In the genomic region with DNA sequence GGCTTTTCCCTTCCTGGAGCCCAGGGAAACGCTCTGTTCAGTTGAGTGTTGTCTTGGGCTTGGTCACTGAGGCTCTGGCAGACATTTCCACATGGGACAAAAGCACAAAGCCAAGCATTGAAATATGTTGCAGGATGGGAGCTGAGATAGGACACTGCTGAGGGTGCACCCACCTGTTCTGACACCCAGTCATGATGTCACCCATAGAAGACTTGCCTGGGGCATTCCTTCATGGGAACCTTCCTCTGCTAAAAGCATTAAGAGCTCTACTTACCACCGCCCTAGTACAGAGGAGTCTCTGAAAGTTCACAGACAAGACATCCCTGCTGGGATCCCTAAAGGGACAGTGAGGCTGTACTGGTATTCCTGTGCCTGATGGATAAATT, we compare ENCODE assay signal across 9 mouse cellular contexts. TPM values are rescaled to one million over a fixed set of nuclear protein-coding genes. Genes with fewer than 3 reads are reported as not detected.
DNase-seq lines count a peak whose midpoint lies in the region; ATAC-seq and TF ChIP-seq lines count a peak whose summit lies in the region.
"Had no signal": no experiment of that assay in that cellular context is flagged by ENCODE, and none has a peak within 500 bp of the region (broad histone marks: within the 10 kb centered on the region; RNA-seq: fewer than 3 reads in every experiment).

No protein-coding gene starts in this region.

- no peaks in the 10 kb centered on the region for H3K36me3 ChIP-seq in kidney, postnatal 0 days (ENCODE audit: insufficient read depth, low read length)
- no peaks in the 10 kb centered on the region for H3K36me3 ChIP-seq in hindbrain, embryonic 15.5 days
- H3K36me3 ChIP-seq in midbrain, embryonic 16.5 days (ENCODE audit: control insufficient read depth, insufficient read depth, low read length), result no peaks in the 10 kb centered on the region

- WGBS in kidney, postnatal 0 days, result 37% methylated on average over 2 of the region's 2 CpGs
- 39% methylated on average over 2 of the region's 2 CpGs for whole genome bisulfite sequencing in hindbrain, embryonic 15.5 days
- WGBS in midbrain, embryonic 16.5 days, result 39% methylated on average over 2 of the region's 2 CpGs

- peak overlapping the region; percentile 93 for H3K9ac ChIP-seq in kidney, postnatal 0 days (ENCODE audit: low read depth, low read length)
- H3K9ac ChIP-seq in hindbrain, embryonic 15.5 days, result peak overlapping the region; percentile 94
- H3K9ac ChIP-seq in midbrain, embryonic 16.5 days (ENCODE audit: low read depth, low read length), result peak overlapping the region; percentile 100

- H3K9me3 ChIP-seq in kidney, postnatal 0 days (replicated peaks; ENCODE audit: low read length), result no peaks in the 10 kb centered on the region
- no peaks in the 10 kb centered on the region for H3K9me3 ChIP-seq in hindbrain, embryonic 15.5 days
- H3K9me3 ChIP-seq in midbrain, embryonic 16.5 days (replicated peaks; ENCODE audit: control insufficient read depth, low read length, poor library complexity, severe bottlenecking), result no peaks in the 10 kb centered on the region

- 0 out of 2 replicates have a peak overlapping the region, but pooled peaks have one; percentile 97 for H3K27ac ChIP-seq in kidney, postnatal 0 days
- no peak overlapping the region for H3K27ac ChIP-seq in brown adipose tissue, adult 24 weeks (replicated peaks; ENCODE audit: low read depth, low read length)
- no peak overlapping the region for H3K27ac ChIP-seq in hindbrain, embryonic 15.5 days (replicated peaks)
- no peak overlapping the region for H3K27ac ChIP-seq in midbrain, embryonic 16.5 days (ENCODE audit: low read length)

- no peaks in the 10 kb centered on the region for H3K27me3 ChIP-seq in kidney, postnatal 0 days (ENCODE audit: insufficient read depth, low read length)
- no peaks in the 10 kb centered on the region for H3K27me3 ChIP-seq in hindbrain, embryonic 15.5 days
- no peaks in the 10 kb centered on the region for H3K27me3 ChIP-seq in midbrain, embryonic 16.5 days (ENCODE audit: control insufficient read depth, insufficient read depth, low read depth, low read length)

- peak overlapping the region; percentile 93 for H3K4me3 ChIP-seq in kidney, postnatal 0 days (replicated peaks; ENCODE audit: low read depth, low read length)
- H3K4me3 ChIP-seq in brown adipose tissue, adult 24 weeks (ENCODE audit: insufficient read depth, low read depth, low read length), result peak overlapping the region; percentile 95
- H3K4me3 ChIP-seq in hindbrain, embryonic 15.5 days, result peak overlapping the region; percentile 75
- H3K4me3 ChIP-seq in midbrain, embryonic 16.5 days (ENCODE audit: low read depth, low read length), result peak overlapping the region; percentile 95

- DNase-seq in kidney, postnatal 0 days (ENCODE audit: low spot score), result no peak
- DNase-seq in kidney, postnatal 36 days, result no peak
- no peak for DNase-seq in embryo, embryonic 10 days (ENCODE audit: low spot score)

- H3K4me1 ChIP-seq in kidney, postnatal 0 days (replicated peaks; ENCODE audit: insufficient read depth, low read length), result 0 out of 2 replicates have a peak, but pooled peaks cover 10% of the 10 kb centered on the region
- peaks cover 10% of the 10 kb centered on the region; the same call in 1 of the 2 replicates for H3K4me1 ChIP-seq in brown adipose tissue, adult 24 weeks (ENCODE audit: control insufficient read depth, insufficient read depth, insufficient read length, low read length)
- H3K4me1 ChIP-seq in hindbrain, embryonic 15.5 days (replicated peaks), result peaks cover 41% of the 10 kb centered on the region
- peaks cover 18% of the 10 kb centered on the region for H3K4me1 ChIP-seq in midbrain, embryonic 16.5 days (ENCODE audit: control insufficient read depth, insufficient read depth, low read length)

- ATAC-seq in kidney, postnatal 0 days (replicated peaks; ENCODE audit: low FRiP score, low read depth), result no peak
- ATAC-seq in hindbrain, embryonic 15.5 days (ENCODE audit: low FRiP score, low read depth), result no peak
- ATAC-seq in midbrain, embryonic 16.5 days, result no peak
- no peak for ATAC-seq in erythroid progenitor cell, adult 5-6 weeks (replicated peaks; ENCODE audit: low FRiP score, poor library complexity, severe bottlenecking)
- no peak for ATAC-seq in monocyte, adult 5-6 weeks (replicated peaks; ENCODE audit: insufficient number of reproducible peaks, low FRiP score, low TSS enrichment, poor library complexity, severe bottlenecking)

- no peak for TF ChIP-seq CTCF in kidney, postnatal 0 days (IDR thresholded peaks at IDR 0.05; ENCODE audit: low read depth)

- H3K4me2 ChIP-seq in kidney, postnatal 0 days (ENCODE audit: low read length), result peak overlapping the region; percentile 83
- peak overlapping the region; percentile 72 for H3K4me2 ChIP-seq in hindbrain, embryonic 15.5 days
- peak overlapping the region; percentile 97 for H3K4me2 ChIP-seq in midbrain, embryonic 16.5 days (ENCODE audit: low read length)

RNA-seq across cellular contexts. Expression of a gene that starts 1.1 kb away (rescaled TPM):
- polyA plus RNA-seq in kidney, postnatal 0 days (2015; fragmentation: Nextera tagmentation; extraction: Ambion mirVana), result 2.8 and 3.4 TPM in 2 replicates
- polyA plus RNA-seq in brown adipose tissue, adult 24 weeks (2012; ENCODE audit: insufficient read depth, insufficient read length, missing spikeins), result not detected in 2 replicates
- polyA plus RNA-seq in hindbrain, embryonic 15.5 days (2015; fragmentation: Nextera tagmentation; extraction: Ambion mirVana), result 0.31 and 0.33 TPM in 2 replicates
- 0.48 and 0.49 TPM in 2 replicates for polyA plus RNA-seq in midbrain, embryonic 16.5 days (2015; fragmentation: Nextera tagmentation; extraction: Ambion mirVana)
- 1.8 and 2.1 TPM in 2 replicates for total RNA-seq in erythroid progenitor cell, adult 5-6 weeks (2015; ENCODE audit: low replicate concordance)
- 1.0 TPM in 1 of 2 replicates, not detected in the other for total RNA-seq in erythroid progenitor cell, adult 5-6 weeks (2017; ENCODE audit: low replicate concordance)
- total RNA-seq in monocyte, adult 5-6 weeks (2017), result 2.1 to 2.9 TPM (median 2.5 TPM) in 3 replicates

RNA-seq across cellular contexts. Expression of a gene that starts 3.7 kb away (rescaled TPM):
- 0.05 TPM in 1 of 2 replicates, not detected in the other for polyA plus RNA-seq in kidney, postnatal 0 days (2015; fragmentation: Nextera tagmentation; extraction: Ambion mirVana)
- 0.28 TPM in 1 of 2 replicates, not detected in the other for polyA plus RNA-seq in brown adipose tissue, adult 24 weeks (2012; ENCODE audit: insufficient read depth, insufficient read length, missing spikeins)
- 0.04 TPM in 2 replicates for polyA plus RNA-seq in hindbrain, embryonic 15.5 days (2015; fragmentation: Nextera tagmentation; extraction: Ambion mirVana)
- 0.09 TPM in 1 of 2 replicates, not detected in the other for polyA plus RNA-seq in midbrain, embryonic 16.5 days (2015; fragmentation: Nextera tagmentation; extraction: Ambion mirVana)
- total RNA-seq in erythroid progenitor cell, adult 5-6 weeks (2015; ENCODE audit: low replicate concordance), result not detected in 2 replicates
- not detected in 2 replicates for total RNA-seq in erythroid progenitor cell, adult 5-6 weeks (2017; ENCODE audit: low replicate concordance)
- total RNA-seq in monocyte, adult 5-6 weeks (2017), result 0.67 TPM in 1 of 3 replicates, not detected in the others
- polyA plus RNA-seq: activated CD4-positive, CD25-positive, alpha-beta regulatory T cell, adult 4 months had no signal

RNA-seq across cellular contexts. Expression of a gene that starts 8.0 kb away (rescaled TPM):
- 57.8 and 65.4 TPM in 2 replicates for polyA plus RNA-seq in kidney, postnatal 0 days (2015; fragmentation: Nextera tagmentation; extraction: Ambion mirVana)
- polyA plus RNA-seq in brown adipose tissue, adult 24 weeks (2012; ENCODE audit: insufficient read depth, insufficient read length, missing spikeins), result 15.5 and 17.6 TPM in 2 replicates
- 106 and 111 TPM in 2 replicates for polyA plus RNA-seq in hindbrain, embryonic 15.5 days (2015; fragmentation: Nextera tagmentation; extraction: Ambion mirVana)
- polyA plus RNA-seq in midbrain, embryonic 16.5 days (2015; fragmentation: Nextera tagmentation; extraction: Ambion mirVana), result 108 and 113 TPM in 2 replicates
- 21.4 and 38.9 TPM in 2 replicates for total RNA-seq in erythroid progenitor cell, adult 5-6 weeks (2015; ENCODE audit: low replicate concordance)
- total RNA-seq in erythroid progenitor cell, adult 5-6 weeks (2017; ENCODE audit: low replicate concordance), result 41.7 and 42.7 TPM in 2 replicates
- total RNA-seq in monocyte, adult 5-6 weeks (2017), result 24.9 to 38.2 TPM (median 37.0 TPM) in 3 replicates

RNA-seq across cellular contexts. Expression of a gene that starts 8.1 kb away (rescaled TPM):
- not detected in 2 replicates for polyA plus RNA-seq in kidney, postnatal 0 days (2015; fragmentation: Nextera tagmentation; extraction: Ambion mirVana)
- not detected in 2 replicates for polyA plus RNA-seq in brown adipose tissue, adult 24 weeks (2012; ENCODE audit: insufficient read depth, insufficient read length, missing spikeins)
- polyA plus RNA-seq in hindbrain, embryonic 15.5 days (2015; fragmentation: Nextera tagmentation; extraction: Ambion mirVana), result not detected in 2 replicates
- polyA plus RNA-seq in midbrain, embryonic 16.5 days (2015; fragmentation: Nextera tagmentation; extraction: Ambion mirVana), result not detected in 2 replicates
- total RNA-seq in erythroid progenitor cell, adult 5-6 weeks (2015; ENCODE audit: low replicate concordance), result not detected in 2 replicates
- not detected in 2 replicates for total RNA-seq in erythroid progenitor cell, adult 5-6 weeks (2017; ENCODE audit: low replicate concordance)
- 2.2 TPM in 1 of 3 replicates, not detected in the others for total RNA-seq in monocyte, adult 5-6 weeks (2017)
- polyA plus RNA-seq: activated CD4-positive, CD25-positive, alpha-beta regulatory T cell, adult 4 months had no signal

RNA-seq across cellular contexts. Expression of a gene that starts 20.8 kb away (rescaled TPM):
- 27.6 and 28.1 TPM in 2 replicates for polyA plus RNA-seq in kidney, postnatal 0 days (2015; fragmentation: Nextera tagmentation; extraction: Ambion mirVana)
- 8.3 and 8.8 TPM in 2 replicates for polyA plus RNA-seq in brown adipose tissue, adult 24 weeks (2012; ENCODE audit: insufficient read depth, insufficient read length, missing spikeins)
- 42.5 and 49.6 TPM in 2 replicates for polyA plus RNA-seq in hindbrain, embryonic 15.5 days (2015; fragmentation: Nextera tagmentation; extraction: Ambion mirVana)
- polyA plus RNA-seq in midbrain, embryonic 16.5 days (2015; fragmentation: Nextera tagmentation; extraction: Ambion mirVana), result 47.6 and 48.6 TPM in 2 replicates
- 9.4 and 10.9 TPM in 2 replicates for total RNA-seq in erythroid progenitor cell, adult 5-6 weeks (2015; ENCODE audit: low replicate concordance)
- total RNA-seq in erythroid progenitor cell, adult 5-6 weeks (2017; ENCODE audit: low replicate concordance), result 9.6 and 27.5 TPM in 2 replicates
- total RNA-seq in monocyte, adult 5-6 weeks (2017), result 35.2 to 48.5 TPM (median 39.7 TPM) in 3 replicates
